Mouse (Mus musculus) liver, adult 2 months (tissue): Measurements from ENCODE around the gene Asf1b.

Experiments used
- CTCF ChIP-seq: fragments of 200-500 bp; IDR thresholded peaks from 2 replicates; pipeline ENCODE4 v1.5.1; 2011; ENCODE audit warnings: low read depth, low read length, control low read depth
- POLR2A ChIP-seq: fragments of 200-500 bp; IDR thresholded peaks from 2 replicates; pipeline ENCODE4 v1.6.1; 2011; ENCODE audit warnings: low read length, control low read depth; ENCODE audit not compliant: insufficient read depth; ENCODE audit errors: extremely low read depth

DNA sequence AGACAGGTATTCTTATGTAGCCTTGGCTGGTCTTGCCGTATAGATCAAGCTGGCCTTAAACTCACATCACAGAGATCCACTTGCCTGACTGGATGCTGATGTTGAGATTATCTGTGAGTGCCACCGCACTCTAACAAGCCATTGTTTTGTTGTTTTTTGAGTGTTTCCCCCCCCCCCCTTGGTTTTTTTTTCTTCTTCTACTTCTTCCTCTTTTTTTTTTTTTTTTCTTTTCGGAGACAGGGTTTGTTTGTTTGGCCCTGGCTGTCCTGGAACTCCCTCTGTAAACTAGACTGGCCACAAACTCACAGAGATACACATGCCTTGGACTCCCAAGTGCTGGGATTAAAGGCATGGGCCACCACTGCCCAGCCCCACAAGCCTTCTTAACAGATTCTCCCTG, 38.7 kb downstream of the Asf1b start:
- TF ChIP-seq CTCF (no peak), POLR2A (no peak)
